Mouse (Mus musculus) limb, embryonic 14.5 days (tissue): ENCODE measurements around the gene Syngr1. TPM values are rescaled to one million over a fixed set of nuclear protein-coding genes. Genes with fewer than 3 reads are reported as not detected.

Source experiments
- ATAC-seq: fragments of 200-750 bp; cut with Nextera tagmentation; 2 replicates; pipeline ENCODE4 v1.8.0; 2017; ENCODE audit warnings: low read depth, moderate number of reproducible peaks, moderate TSS enrichment; ENCODE audit not compliant: low FRiP score
- DNase-seq: peaks from one replicate; pipeline ENCODE4 v3.0.0-alpha.2; 2015; ENCODE audit warnings: low spot score
- H3K27ac ChIP-seq: fragments of 300-500 bp; sonication (generic); replicated peaks from 2 replicates; pipeline ENCODE4 v1.5.1; 2014; ENCODE audit warnings: low read depth, mild to moderate bottlenecking, low read length, moderate library complexity, mixed read lengths
- H3K27me3 ChIP-seq: fragments of 300-500 bp; sonication (generic); 2 replicates; pipeline ENCODE4 v1.6.1; 2014; ENCODE audit warnings: low read length, mixed read lengths; ENCODE audit not compliant: control insufficient read depth, insufficient read depth
- H3K36me3 ChIP-seq: fragments of 300-500 bp; sonication (generic); 2 replicates; pipeline ENCODE4 v1.6.1; 2014; ENCODE audit warnings: mild to moderate bottlenecking, low read length, moderate library complexity, mixed read lengths; ENCODE audit not compliant: control insufficient read depth, insufficient read depth
- H3K4me1 ChIP-seq: fragments of 300-500 bp; sonication (generic); 2 replicates; pipeline ENCODE4 v1.6.1; 2014; ENCODE audit warnings: antibody characterized with exemption, low read length, mixed read lengths; ENCODE audit not compliant: control insufficient read depth, insufficient read depth
- H3K4me2 ChIP-seq: fragments of 300-500 bp; sonication (generic); replicated peaks from 2 replicates; pipeline ENCODE4 v1.6.1; 2014; ENCODE audit warnings: low read depth, mild to moderate bottlenecking, low read length, moderate library complexity; ENCODE audit not compliant: severe bottlenecking
- H3K4me3 ChIP-seq: fragments of 300-500 bp; sonication (generic); replicated peaks from 2 replicates; pipeline ENCODE4 v1.5.1; 2014; ENCODE audit warnings: low read length
- H3K9ac ChIP-seq: fragments of 300-500 bp; sonication (generic); 2 replicates; pipeline ENCODE4 v1.6.1; 2014; ENCODE audit warnings: mild to moderate bottlenecking, low read depth, low read length, moderate library complexity; ENCODE audit not compliant: severe bottlenecking
- H3K9me3 ChIP-seq: fragments of 300-500 bp; sonication (generic); 2 replicates; pipeline ENCODE4 v1.6.1; 2016; ENCODE audit warnings: low read length; ENCODE audit not compliant: control insufficient read depth
- POLR2A ChIP-seq: fragments of 200-500 bp; IDR thresholded peaks from 2 replicates; pipeline ENCODE4 v1.8.0; 2012; ENCODE audit warnings: inconsistent platforms, mild to moderate bottlenecking, moderate library complexity, borderline replicate concordance; ENCODE audit not compliant: insufficient read depth, insufficient read length; ENCODE audit errors: extremely low read depth
- WGBS: fragments of 180-500 bp; shearing (Covaris S2); extraction: QIAGEN DNeasy Blood & Tissue Kit; methylation state at CpG from one replicate; pipeline ENCODE4 v1.1.7; 2014; 5-methylcytosine and 5-hydroxymethylcytosine counted together
- polyA plus RNA-seq, 2 experiments: library from polyadenylated mRNA; depleted of rRNA in 1 of 2; stranded (reverse) in 1 of 2; unstranded in 1 of 2; fragments of >200 nt; fragmentation: Nextera tagmentation in 1 of 2; extraction: Ambion mirVana in 1 of 2; gene quantifications; 2 replicates each; pipeline versions ENCODE4 v1.2.1 to v1.2.3; 2012 to 2014

Syngr1 gene
- polyA plus RNA-seq, 2 experiments: 10.8 to 11.5 TPM

GRCm38 (mm10) chr15:80079954-80080353 is 11.2 kb upstream of the Syngr1 start:
- Histone ChIP-seq H3K27ac (no peak overlapping the region), H3K4me3 (0 out of 2 replicates have a peak overlapping the region, but pooled peaks have one; percentile 87), H3K9me3 (no peaks in the 10 kb centered on the region), H3K4me1 (peaks cover 11% of the 10 kb centered on the region; the same call in 1 of the 2 replicates), H3K9ac (no peak overlapping the region), H3K27me3 (no peaks in the 10 kb centered on the region), H3K4me2 (no peak overlapping the region), H3K36me3 (peaks cover 61% of the 10 kb centered on the region)
- DNase-seq: no peak
- 74% methylated on average over 3 of the region's 3 CpGs for WGBS
- TF ChIP-seq POLR2A: no peak
- ATAC-seq: no peak

- peak overlapping the region; percentile 64 for H3K4me2 ChIP-seq
- no peak for ATAC-seq
- H3K9me3 ChIP-seq: no peaks in the 10 kb centered on the region
- H3K36me3 ChIP-seq: peaks cover 61% of the 10 kb centered on the region
- H3K4me3 ChIP-seq: peak overlapping the region; percentile 87
- H3K4me1 ChIP-seq: peaks cover 11% of the 10 kb centered on the region; the same call in 1 of the 2 replicates
- TF ChIP-seq POLR2A: no peak
- no peak overlapping the region for H3K27ac ChIP-seq
- DNase-seq: peak; percentile 90
- peak overlapping the region; percentile 94 for H3K9ac ChIP-seq
- no peaks in the 10 kb centered on the region for H3K27me3 ChIP-seq
- WGBS: 55% methylated on average over 9 of the region's 9 CpGs
Measured at GRCm38 (mm10) chr15:80080711-80081615, 10.2 kb upstream of the Syngr1 start.

- ATAC-seq (no peak), DNase-seq (no peak)
- no peak for TF ChIP-seq POLR2A
- WGBS: 5% methylated on average over 11 of the region's 11 CpGs
- peak overlapping the region; percentile 94 for H3K9ac ChIP-seq
- H3K27ac ChIP-seq: peak overlapping the region; percentile 93; the same call in 1 of the 2 replicates
- peak overlapping the region; percentile 64 for H3K4me2 ChIP-seq
- H3K4me3 ChIP-seq: peak overlapping the region; percentile 87
- H3K27me3 ChIP-seq: no peaks in the 10 kb centered on the region
- no peaks in the 10 kb centered on the region for H3K9me3 ChIP-seq
- peaks cover 11% of the 10 kb centered on the region; the same call in 1 of the 2 replicates for H3K4me1 ChIP-seq
- H3K36me3 ChIP-seq: peaks cover 52% of the 10 kb centered on the region
Measured at GRCm38 (mm10) chr15:80081801-80082546, 9.2 kb upstream of the Syngr1 start.

GRCm38 (mm10) chr15:80082661-80083275 is 8.4 kb upstream of the Syngr1 start:
- WGBS: under 1% methylated on average over 21 of the region's 21 CpGs
- peaks cover 44% of the 10 kb centered on the region for H3K36me3 ChIP-seq
- peak overlapping the region; percentile 64 for H3K4me2 ChIP-seq
- no peaks in the 10 kb centered on the region for H3K27me3 ChIP-seq
- H3K9ac ChIP-seq: peak overlapping the region; percentile 94
- DNase-seq (no peak), ATAC-seq (no peak)
- peaks cover 11% of the 10 kb centered on the region; the same call in 1 of the 2 replicates for H3K4me1 ChIP-seq
- H3K9me3 ChIP-seq: no peaks in the 10 kb centered on the region
- TF ChIP-seq POLR2A: no peak
- H3K4me3 ChIP-seq: peak overlapping the region; percentile 87
- H3K27ac ChIP-seq: peak overlapping the region; percentile 93
